Mouse (Mus musculus) stomach, postnatal 0 days (tissue): ENCODE measurements around the gene Nlk. TPM values are rescaled to one million over a fixed set of nuclear protein-coding genes. Genes with fewer than 3 reads are reported as not detected.
"Not testable (repeated sequence)": the region's sequence is repeated elsewhere in the genome, so short reads cannot be mapped to it uniquely, and the experiment has no call there.

ENCODE experiments used
- ATAC-seq: fragments of 200-750 bp; cut with Nextera tagmentation; 2 replicates; pipeline ENCODE4 v1.8.0; 2017; ENCODE audit not compliant: low FRiP score, low TSS enrichment
- DNase-seq: peaks from one replicate; pipeline ENCODE4 v3.0.0-alpha.2; 2016; ENCODE audit warnings: low spot score
- H3K27ac ChIP-seq: fragments of 300-500 bp; sonication (generic); replicated peaks from 2 replicates; pipeline ENCODE4 v1.5.1; 2014; ENCODE audit warnings: mild to moderate bottlenecking, control low read depth
- H3K27me3 ChIP-seq: fragments of 300-500 bp; sonication (generic); 2 replicates; pipeline ENCODE4 v1.6.1; 2014; ENCODE audit warnings: low read length; ENCODE audit not compliant: control insufficient read depth, insufficient read depth
- H3K36me3 ChIP-seq: fragments of 300-500 bp; sonication (generic); 2 replicates; pipeline ENCODE4 v1.6.1; 2014; ENCODE audit warnings: low read length, mixed read lengths; ENCODE audit not compliant: control insufficient read depth, insufficient read depth
- H3K4me1 ChIP-seq: fragments of 300-500 bp; sonication (generic); replicated peaks from 2 replicates; pipeline ENCODE4 v1.6.1; 2014; ENCODE audit warnings: antibody characterized with exemption; ENCODE audit not compliant: control insufficient read depth, insufficient read depth
- H3K4me2 ChIP-seq: fragments of 300-500 bp; sonication (generic); replicated peaks from 2 replicates; pipeline ENCODE4 v1.6.1; 2014; ENCODE audit warnings: low read depth, mild to moderate bottlenecking, control low read depth, moderate library complexity
- H3K4me3 ChIP-seq: fragments of 300-500 bp; sonication (generic); 2 replicates; pipeline ENCODE4 v1.5.1; 2014; ENCODE audit warnings: low read depth, low read length, control low read depth
- H3K9ac ChIP-seq: fragments of 300-500 bp; sonication (generic); 2 replicates; pipeline ENCODE4 v1.6.1; 2014; ENCODE audit warnings: mild to moderate bottlenecking, low read length, control low read depth, mixed read lengths
- H3K9me3 ChIP-seq: fragments of 300-500 bp; sonication (generic); 2 replicates; pipeline ENCODE4 v1.6.1; 2016; ENCODE audit warnings: low read length; ENCODE audit not compliant: control insufficient read depth
- CTCF ChIP-seq: IDR thresholded peaks from 2 replicates; pipeline ENCODE4 v1.5.1; 2016; ENCODE audit warnings: antibody characterized with exemption, low read depth, mild to moderate bottlenecking, moderate library complexity
- EP300 ChIP-seq: optimal IDR thresholded peaks from 2 replicates; pipeline ENCODE3; 2016; ENCODE audit warnings: antibody characterized with exemption
- WGBS: fragments of 180-500 bp; shearing (Covaris S2); extraction: QIAGEN DNeasy Blood & Tissue Kit; methylation state at CpG from one replicate; pipeline ENCODE4 v1.1.7; 2014; 5-methylcytosine and 5-hydroxymethylcytosine counted together
- polyA plus RNA-seq: library from polyadenylated mRNA; unstranded; fragments of >200 nt; fragmentation: Nextera tagmentation; extraction: Ambion mirVana; gene quantifications from 2 replicates; pipeline ENCODE4 v1.2.1, GENCODE M21; 2015

Nlk gene
- polyA plus RNA-seq, 1 experiment from 2014 or later: 9.9 TPM

DNA sequence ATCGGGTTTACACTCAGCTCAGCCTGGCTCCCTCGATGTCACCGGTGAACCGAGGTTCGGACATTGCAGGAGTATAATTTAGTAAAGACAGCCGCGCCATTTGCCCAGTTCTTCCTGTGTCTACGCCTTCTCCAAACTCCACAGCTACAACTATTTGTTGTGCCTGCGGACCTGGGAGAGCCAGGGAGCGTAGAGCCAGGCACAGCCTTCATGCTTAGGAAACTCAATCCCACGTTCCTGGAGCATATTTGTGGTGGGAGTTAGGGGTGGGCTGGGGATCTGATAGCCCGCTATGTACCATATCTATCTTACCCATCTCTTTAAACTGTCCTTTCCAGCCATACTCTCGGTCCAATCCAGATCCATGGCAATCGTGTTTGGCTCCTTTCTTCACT is 160.5 kb downstream of the Nlk start:
- ATAC-seq (no peak; the same call in 1 of the 2 replicates), DNase-seq (no peak)
- H3K36me3 ChIP-seq: peaks cover 7% of the 10 kb centered on the region
- H3K27ac ChIP-seq: peak overlapping the region; percentile 93
- H3K9me3 ChIP-seq: no peaks in the 10 kb centered on the region
- no peaks in the 10 kb centered on the region for H3K27me3 ChIP-seq
- H3K9ac ChIP-seq: peak overlapping the region; percentile 87
- under 1% methylated on average over 14 of the region's 14 CpGs for WGBS
- H3K4me3 ChIP-seq: peak overlapping the region; percentile 74
- peak overlapping the region; percentile 79 for H3K4me2 ChIP-seq
- no peak for TF ChIP-seq CTCF
- TF ChIP-seq EP300: no peak
- no peaks in the 10 kb centered on the region for H3K4me1 ChIP-seq

DNA sequence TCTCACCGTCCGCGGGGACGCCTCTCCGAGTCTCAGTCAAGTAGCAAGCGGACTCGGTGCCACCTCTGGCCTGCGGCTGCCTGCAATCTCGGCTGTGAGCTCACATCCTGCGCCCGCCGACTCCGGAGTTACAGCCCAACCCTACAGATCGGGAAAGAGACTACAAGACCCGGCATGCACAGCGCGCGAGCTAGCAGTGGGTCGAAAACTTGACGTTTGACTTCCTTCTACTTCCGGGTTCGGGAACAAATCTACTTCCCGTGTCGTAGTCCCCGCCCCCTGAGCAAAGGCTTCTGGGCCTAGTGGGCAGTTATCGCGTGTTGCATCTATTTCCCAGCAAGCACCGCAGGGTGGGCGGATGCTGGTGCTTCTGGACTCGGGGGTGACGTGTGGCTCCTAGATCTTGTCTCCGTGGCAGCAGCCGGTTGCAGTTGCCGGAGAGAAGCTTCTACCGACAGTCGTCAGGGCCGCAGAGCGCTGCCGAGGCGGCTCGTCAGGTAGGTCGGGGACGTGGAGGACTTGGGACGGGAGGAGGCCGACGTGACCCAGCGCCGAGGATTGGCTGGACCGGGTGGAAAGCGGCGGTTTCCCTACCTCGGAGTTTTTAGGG is 161.0 kb downstream of the Nlk start, which contains the start of the genes Tnfaip1 and Ift20:
Tnfaip1 (minus strand) TSS at position 253 of the 610 bp plus-strand sequence.
Ift20 (plus strand) TSS at position 282 of the 610 bp plus-strand sequence.
- WGBS: under 1% methylated on average over 52 of the region's 52 CpGs
- Histone ChIP-seq H3K4me3 (peak within 1 kb of the TSS; percentile 74), H3K36me3 (peaks cover 7% of the 10 kb centered on the region), H3K4me2 (peak within 1 kb of the TSS; percentile 79), H3K9me3 (no peaks in the 10 kb centered on the region), H3K27me3 (no peaks in the 10 kb centered on the region), H3K4me1 (no peaks in the 10 kb centered on the region), H3K27ac (peak within 1 kb of the TSS; percentile 93), H3K9ac (peak within 1 kb of the TSS; percentile 87)
- peak; percentile 5; the same call in 1 of the 2 replicates for TF ChIP-seq CTCF
- TF ChIP-seq EP300: no peak
- DNase-seq (peak; percentile 98), ATAC-seq (peak; percentile 98)

DNA sequence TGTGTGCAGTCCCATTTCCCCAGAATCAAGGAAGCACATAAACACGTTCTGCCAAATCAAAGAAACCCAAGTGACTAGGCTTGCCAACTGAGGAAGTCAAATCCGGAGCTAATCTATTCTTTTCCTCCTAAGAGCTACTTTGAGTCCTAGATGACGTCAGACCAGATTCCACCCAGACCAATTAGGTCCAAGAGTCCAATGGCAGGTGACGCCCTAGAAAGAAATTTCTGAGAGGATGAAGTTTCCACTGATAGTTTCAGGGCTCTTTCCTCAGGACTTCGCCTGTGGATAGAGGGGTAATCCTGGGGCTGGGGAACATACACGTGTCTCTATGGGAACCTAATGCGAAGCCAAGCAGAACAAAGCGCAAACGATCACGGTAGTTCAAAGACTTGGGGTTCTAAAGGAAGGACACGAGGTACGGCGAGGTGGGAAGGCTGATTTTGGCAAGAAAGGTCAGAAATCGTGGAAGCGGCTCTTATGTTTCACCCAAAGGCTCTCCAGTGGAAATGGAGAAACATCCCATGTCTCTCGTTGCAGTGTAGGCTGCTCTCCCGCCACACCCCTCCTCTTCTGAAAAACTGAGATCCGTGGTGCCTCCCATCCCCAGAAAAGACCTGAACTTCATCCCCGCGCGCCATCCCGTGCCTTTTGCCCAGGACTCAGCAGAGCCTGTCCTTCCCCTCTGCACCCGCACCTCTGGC is 161.6 kb downstream of the Nlk start:
- WGBS: under 1% methylated on average over 23 of the region's 23 CpGs
- ATAC-seq (peak; percentile 22), DNase-seq (peak; percentile 64)

DNA sequence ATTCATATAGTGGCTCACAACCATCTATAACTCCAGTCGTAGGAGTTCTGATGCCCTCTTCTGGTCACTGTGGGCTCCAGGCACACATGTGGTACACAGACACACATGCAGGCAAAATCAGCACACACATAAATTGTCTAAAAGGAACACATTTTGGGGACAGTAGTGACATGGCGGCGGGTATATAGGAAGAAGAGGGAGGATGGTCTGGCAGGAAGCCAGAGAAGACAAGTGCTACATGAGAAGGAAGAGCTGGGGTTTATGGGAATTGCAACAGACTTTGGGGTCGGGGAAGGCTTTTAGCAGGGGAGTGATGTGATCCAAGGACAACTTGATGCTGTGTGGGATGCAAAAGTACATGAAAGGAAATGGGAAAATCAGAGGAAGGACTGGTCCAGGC is 162.7 kb downstream of the Nlk start:
- WGBS: 78% methylated on average over 4 of the region's 4 CpGs
- Histone ChIP-seq H3K4me2 (peak overlapping the region; percentile 47), H3K27ac (no peak overlapping the region), H3K9me3 (no peaks in the 10 kb centered on the region), H3K36me3 (peaks cover 7% of the 10 kb centered on the region; the same call in 1 of the 2 replicates), H3K4me3 (peak overlapping the region; percentile 74; the same call in 1 of the 2 replicates), H3K4me1 (no peaks in the 10 kb centered on the region), H3K27me3 (no peaks in the 10 kb centered on the region), H3K9ac (0 out of 2 replicates have a peak overlapping the region, but pooled peaks have one; percentile 35)
- DNase-seq (no peak), ATAC-seq (no peak)
- TF ChIP-seq EP300 (no peak), CTCF (peak; percentile 37)

More for the DNA sequence above, 161.6 kb downstream of the Nlk start:
- H3K4me2 ChIP-seq: peak overlapping the region; percentile 47
- no peaks in the 10 kb centered on the region for H3K9me3 ChIP-seq
- H3K4me1 ChIP-seq: no peaks in the 10 kb centered on the region
- H3K27ac ChIP-seq: peak overlapping the region; percentile 93
- peak overlapping the region; percentile 74 for H3K4me3 ChIP-seq
- H3K27me3 ChIP-seq: no peaks in the 10 kb centered on the region
- TF ChIP-seq EP300 (no peak), CTCF (no peak)
- peak overlapping the region; percentile 63 for H3K9ac ChIP-seq
- H3K36me3 ChIP-seq: peaks cover 7% of the 10 kb centered on the region

DNA sequence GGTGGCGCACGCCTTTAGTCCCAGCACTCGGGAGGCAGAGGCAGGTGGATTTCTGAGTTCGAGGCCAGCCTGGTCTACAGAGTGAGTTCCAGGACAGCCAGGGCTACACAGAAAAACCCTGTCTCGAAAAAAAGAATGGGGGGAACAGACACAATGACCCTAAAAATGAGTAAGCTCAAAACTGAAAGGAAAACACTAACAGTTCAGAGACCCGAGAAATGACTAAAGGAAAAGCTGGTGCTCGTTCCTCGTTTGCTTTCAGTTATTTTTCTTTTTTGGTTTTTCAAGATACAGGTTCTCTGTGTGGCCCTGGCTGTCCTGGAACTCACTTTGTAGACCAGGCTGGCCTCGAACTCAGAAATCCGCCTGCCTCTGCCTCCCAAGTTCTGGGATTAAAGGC is 165.7 kb downstream of the Nlk start:
- H3K9me3 ChIP-seq, H3K4me1 ChIP-seq, ATAC-seq, H3K4me3 ChIP-seq, H3K27ac ChIP-seq, H3K27me3 ChIP-seq, DNase-seq, H3K9ac ChIP-seq, H3K4me2 ChIP-seq: not testable (repeated sequence)
- H3K36me3 ChIP-seq: peaks cover 20% of the 10 kb centered on the region
- 92% methylated on average over 10 of the region's 10 CpGs for WGBS

DNA sequence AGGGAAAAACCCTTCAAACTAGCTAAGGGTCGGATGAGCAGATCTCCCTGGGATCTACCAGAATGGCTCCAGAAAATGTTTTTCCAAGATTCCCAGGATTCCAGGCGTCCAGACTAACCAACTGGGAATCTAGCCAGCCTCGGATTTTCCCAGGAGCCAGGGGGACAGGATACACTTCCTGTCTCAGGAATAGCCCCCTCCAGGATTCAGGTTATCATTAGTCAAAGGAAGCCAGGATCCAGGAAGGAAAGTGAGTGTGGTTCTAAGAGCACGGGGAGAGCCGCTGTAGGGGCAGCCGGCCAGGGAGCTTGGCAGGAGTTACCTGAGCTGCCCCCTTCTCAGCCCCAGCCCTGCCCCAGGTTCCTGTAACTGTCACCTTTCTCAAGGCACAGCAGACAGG is 166.1 kb downstream of the Nlk start:
- no peak overlapping the region for H3K4me3 ChIP-seq
- no peaks in the 10 kb centered on the region for H3K27me3 ChIP-seq
- no peaks in the 10 kb centered on the region for H3K9me3 ChIP-seq
- H3K4me2 ChIP-seq: no peak overlapping the region
- no peak overlapping the region for H3K9ac ChIP-seq
- 49% methylated on average over 6 of the region's 6 CpGs for WGBS
- no peak for ATAC-seq
- TF ChIP-seq EP300 (no peak), CTCF (no peak)
- no peak overlapping the region for H3K27ac ChIP-seq
- H3K4me1 ChIP-seq: no peaks in the 10 kb centered on the region
- no peak for DNase-seq
- H3K36me3 ChIP-seq: peaks cover 23% of the 10 kb centered on the region
